Mouse (Mus musculus) cortical plate, adult 2 months (tissue): Measurements from ENCODE around the gene Bcl7b.

Source experiments
- CTCF ChIP-seq: fragments of 200-500 bp; IDR thresholded peaks from 2 replicates; pipeline ENCODE4 v1.5.1; 2011; ENCODE audit warnings: mild to moderate bottlenecking, control low read depth, low read length; ENCODE audit not compliant: insufficient read depth; ENCODE audit errors: extremely low read depth
- POLR2A ChIP-seq: fragments of 200-500 bp; IDR thresholded peaks from 2 replicates; pipeline ENCODE4 v1.6.1; 2011; ENCODE audit warnings: mild to moderate bottlenecking, low read length, control low read depth; ENCODE audit not compliant: insufficient read depth; ENCODE audit errors: extremely low read depth

- no peak for TF ChIP-seq POLR2A
- TF ChIP-seq CTCF, result no peak
Measured at GRCm38 (mm10) chr5:135169479-135169878, 1.4 kb downstream of the Bcl7b start.
